Mouse (Mus musculus): ENCODE measurements around the gene 2410004B18Rik.

GRCm38 (mm10) chr3:145890346-145891132 is 47.3 kb upstream of the 2410004B18Rik start:
- TF ChIP-seq CTCF (IDR thresholded peaks at IDR 0.05; ENCODE audit: insufficient read depth, low read depth, low read length) (no peak), POLR2A (IDR thresholded peaks at IDR 0.05; ENCODE audit: insufficient read depth, low read depth, low read length) (no peak)
